Mouse (Mus musculus): ENCODE results near the gene Egf. TPM values are rescaled to one million over a fixed set of nuclear protein-coding genes. Genes with fewer than 3 reads are reported as not detected.
"Not testable (repeated sequence)": the region's sequence is repeated elsewhere in the genome, so short reads cannot be mapped to it uniquely, and the experiment has no call there.

Egf gene
- polyA plus RNA-seq, 1 experiment from 2014 or later, result 1.5 TPM

GRCm38 (mm10) chr3:129766971-129767794 is 12.1 kb upstream of the Egf start:
- 84% methylated on average over 10 of the region's 10 CpGs for WGBS
- no peak overlapping the region for H3K4me2 ChIP-seq (ENCODE audit: low read length)

GRCm38 (mm10) chr3:129766106-129766505 is 11.0 kb upstream of the Egf start:
- Histone ChIP-seq H3K27ac (ENCODE audit: low read depth, low read length) (no peak overlapping the region), H3K4me2 (ENCODE audit: low read length) (no peak overlapping the region), H3K4me1 (ENCODE audit: control insufficient read depth, insufficient read depth, low read length) (no peaks in the 10 kb centered on the region), H3K36me3 (ENCODE audit: control insufficient read depth, insufficient read depth, low read length) (no peaks in the 10 kb centered on the region), H3K4me3 (ENCODE audit: low read depth, low read length) (no peak overlapping the region), H3K9me3 (replicated peaks; ENCODE audit: control insufficient read depth, low read length) (no peaks in the 10 kb centered on the region; the same call in 1 of the 2 replicates), H3K27me3 (replicated peaks; ENCODE audit: control insufficient read depth, insufficient read depth, low read length) (no peaks in the 10 kb centered on the region), H3K9ac (ENCODE audit: low read length) (no peak overlapping the region)
- ATAC-seq (no peak), DNase-seq (ENCODE audit: low spot score) (no peak)
- WGBS, result 96% methylated on average over 4 of the region's 4 CpGs

More at GRCm38 (mm10) chr3:129766971-129767794, 12.1 kb upstream of the Egf start:
- Histone ChIP-seq H3K36me3 (ENCODE audit: control insufficient read depth, insufficient read depth, low read length) (no peaks in the 10 kb centered on the region), H3K27me3 (replicated peaks; ENCODE audit: control insufficient read depth, insufficient read depth, low read length) (no peaks in the 10 kb centered on the region), H3K9ac (ENCODE audit: low read length) (no peak overlapping the region), H3K4me1 (ENCODE audit: control insufficient read depth, insufficient read depth, low read length) (no peaks in the 10 kb centered on the region), H3K9me3 (replicated peaks; ENCODE audit: control insufficient read depth, low read length) (no peaks in the 10 kb centered on the region; the same call in 1 of the 2 replicates), H3K27ac (ENCODE audit: low read depth, low read length) (no peak overlapping the region), H3K4me3 (ENCODE audit: low read depth, low read length) (no peak overlapping the region)
- DNase-seq (ENCODE audit: low spot score) (no peak), ATAC-seq (no peak)

- H3K9ac ChIP-seq (ENCODE audit: low read length); DNase-seq (ENCODE audit: low spot score); H3K27ac ChIP-seq (ENCODE audit: low read depth, low read length); H3K36me3 ChIP-seq (ENCODE audit: control insufficient read depth, insufficient read depth, low read length); H3K4me2 ChIP-seq (ENCODE audit: low read length); H3K4me3 ChIP-seq (ENCODE audit: low read depth, low read length); ATAC-seq; H3K9me3 ChIP-seq (replicated peaks; ENCODE audit: control insufficient read depth, low read length); H3K27me3 ChIP-seq (replicated peaks; ENCODE audit: control insufficient read depth, insufficient read depth, low read length); H3K4me1 ChIP-seq (ENCODE audit: control insufficient read depth, insufficient read depth, low read length): not testable (repeated sequence)
- 93% methylated on average over 1 of the region's 1 CpGs for whole genome bisulfite sequencing
Observed at GRCm38 (mm10) chr3:129757599-129757998, 2.5 kb upstream of the Egf start.

GRCm38 (mm10) chr3:129744803-129745202 is 10.3 kb downstream of the Egf start:
- H3K27ac ChIP-seq (ENCODE audit: low read depth, low read length), result no peak overlapping the region
- 58% methylated on average over 8 of the region's 8 CpGs for WGBS
- H3K9me3 ChIP-seq (replicated peaks; ENCODE audit: control insufficient read depth, low read length), result no peaks in the 10 kb centered on the region
- H3K4me1 ChIP-seq (ENCODE audit: control insufficient read depth, insufficient read depth, low read length), result no peaks in the 10 kb centered on the region
- H3K4me2 ChIP-seq (ENCODE audit: low read length), result no peak overlapping the region
- DNase-seq (ENCODE audit: low spot score) (peak; percentile 27), ATAC-seq (no peak)
- H3K27me3 ChIP-seq (replicated peaks; ENCODE audit: control insufficient read depth, insufficient read depth, low read length), result no peaks in the 10 kb centered on the region
- no peaks in the 10 kb centered on the region for H3K36me3 ChIP-seq (ENCODE audit: control insufficient read depth, insufficient read depth, low read length)
- H3K9ac ChIP-seq (ENCODE audit: low read length), result no peak overlapping the region
- no peak overlapping the region for H3K4me3 ChIP-seq (ENCODE audit: low read depth, low read length)

- Histone ChIP-seq H3K27me3 (replicated peaks; ENCODE audit: control insufficient read depth, insufficient read depth, low read length) (no peaks in the 10 kb centered on the region), H3K36me3 (ENCODE audit: control insufficient read depth, insufficient read depth, low read length) (no peaks in the 10 kb centered on the region), H3K4me2 (ENCODE audit: low read length) (no peak overlapping the region), H3K9me3 (replicated peaks; ENCODE audit: control insufficient read depth, low read length) (no peaks in the 10 kb centered on the region), H3K4me3 (ENCODE audit: low read depth, low read length) (no peak overlapping the region), H3K9ac (ENCODE audit: low read length) (no peak overlapping the region), H3K27ac (ENCODE audit: low read depth, low read length) (no peak overlapping the region), H3K4me1 (ENCODE audit: control insufficient read depth, insufficient read depth, low read length) (no peaks in the 10 kb centered on the region)
- DNase-seq (ENCODE audit: low spot score), result no peak
- ATAC-seq, result no peak
- 83% methylated on average over 6 of the region's 6 CpGs for WGBS
Observed at GRCm38 (mm10) chr3:129742781-129743180, 12.3 kb downstream of the Egf start.

- H3K36me3 ChIP-seq (ENCODE audit: control insufficient read depth, insufficient read depth, low read length), result no peaks in the 10 kb centered on the region
- peak; percentile 65 for DNase-seq (ENCODE audit: low spot score)
- H3K4me3 ChIP-seq (ENCODE audit: low read depth, low read length), result no peak overlapping the region
- no peaks in the 10 kb centered on the region for H3K9me3 ChIP-seq (replicated peaks; ENCODE audit: control insufficient read depth, low read length)
- no peaks in the 10 kb centered on the region for H3K4me1 ChIP-seq (ENCODE audit: control insufficient read depth, insufficient read depth, low read length)
- H3K27ac ChIP-seq (ENCODE audit: low read depth, low read length), result no peak overlapping the region
- peak overlapping the region; percentile 12; the same call in 1 of the 2 replicates for H3K4me2 ChIP-seq (ENCODE audit: low read length)
- no peak overlapping the region for H3K9ac ChIP-seq (ENCODE audit: low read length)
- WGBS, result 16% methylated on average over 16 of the region's 16 CpGs
- H3K27me3 ChIP-seq (replicated peaks; ENCODE audit: control insufficient read depth, insufficient read depth, low read length), result no peaks in the 10 kb centered on the region
- ATAC-seq, result peak; percentile 67
Observed at GRCm38 (mm10) chr3:129738291-129739183, 16.6 kb downstream of the Egf start.

- WGBS, result 74% methylated on average over 6 of the region's 6 CpGs
- H3K36me3 ChIP-seq (ENCODE audit: control insufficient read depth, insufficient read depth, low read length), result no peaks in the 10 kb centered on the region
- H3K4me1 ChIP-seq (ENCODE audit: control insufficient read depth, insufficient read depth, low read length), result no peaks in the 10 kb centered on the region
- no peak overlapping the region for H3K9ac ChIP-seq (ENCODE audit: low read length)
- H3K4me2 ChIP-seq (ENCODE audit: low read length), result no peak overlapping the region
- no peak overlapping the region for H3K27ac ChIP-seq (ENCODE audit: low read depth, low read length)
- H3K4me3 ChIP-seq (ENCODE audit: low read depth, low read length), result no peak overlapping the region
- no peak for ATAC-seq
- no peaks in the 10 kb centered on the region for H3K9me3 ChIP-seq (replicated peaks; ENCODE audit: control insufficient read depth, low read length)
- no peaks in the 10 kb centered on the region for H3K27me3 ChIP-seq (replicated peaks; ENCODE audit: control insufficient read depth, insufficient read depth, low read length)
- DNase-seq (ENCODE audit: low spot score), result no peak
Observed at GRCm38 (mm10) chr3:129731636-129732035, 23.5 kb downstream of the Egf start.

- H3K9ac ChIP-seq (ENCODE audit: low read length), result no peak overlapping the region
- WGBS, result 25% methylated on average over 8 of the region's 8 CpGs
- H3K36me3 ChIP-seq (ENCODE audit: control insufficient read depth, insufficient read depth, low read length), result no peaks in the 10 kb centered on the region
- H3K9me3 ChIP-seq (replicated peaks; ENCODE audit: control insufficient read depth, low read length), result no peaks in the 10 kb centered on the region
- no peak for ATAC-seq
- no peak for DNase-seq (ENCODE audit: low spot score)
- H3K4me3 ChIP-seq (ENCODE audit: low read depth, low read length), result no peak overlapping the region
- H3K4me1 ChIP-seq (ENCODE audit: control insufficient read depth, insufficient read depth, low read length), result 0 out of 2 replicates have a peak, but pooled peaks cover 4% of the 10 kb centered on the region
- no peak overlapping the region for H3K4me2 ChIP-seq (ENCODE audit: low read length)
- no peaks in the 10 kb centered on the region for H3K27me3 ChIP-seq (replicated peaks; ENCODE audit: control insufficient read depth, insufficient read depth, low read length)
- no peak overlapping the region for H3K27ac ChIP-seq (ENCODE audit: low read depth, low read length)
Observed at GRCm38 (mm10) chr3:129730426-129730825, 24.7 kb downstream of the Egf start.

Measured in forebrain, embryonic 14.5 days (tissue).